Mouse (Mus musculus): Measurements from ENCODE around the gene Insc. TPM values are rescaled to one million over a fixed set of nuclear protein-coding genes. Genes with fewer than 3 reads are reported as not detected.

The Insc gene
- total and polyA plus RNA-seq, 3 experiments = not detected

DNA sequence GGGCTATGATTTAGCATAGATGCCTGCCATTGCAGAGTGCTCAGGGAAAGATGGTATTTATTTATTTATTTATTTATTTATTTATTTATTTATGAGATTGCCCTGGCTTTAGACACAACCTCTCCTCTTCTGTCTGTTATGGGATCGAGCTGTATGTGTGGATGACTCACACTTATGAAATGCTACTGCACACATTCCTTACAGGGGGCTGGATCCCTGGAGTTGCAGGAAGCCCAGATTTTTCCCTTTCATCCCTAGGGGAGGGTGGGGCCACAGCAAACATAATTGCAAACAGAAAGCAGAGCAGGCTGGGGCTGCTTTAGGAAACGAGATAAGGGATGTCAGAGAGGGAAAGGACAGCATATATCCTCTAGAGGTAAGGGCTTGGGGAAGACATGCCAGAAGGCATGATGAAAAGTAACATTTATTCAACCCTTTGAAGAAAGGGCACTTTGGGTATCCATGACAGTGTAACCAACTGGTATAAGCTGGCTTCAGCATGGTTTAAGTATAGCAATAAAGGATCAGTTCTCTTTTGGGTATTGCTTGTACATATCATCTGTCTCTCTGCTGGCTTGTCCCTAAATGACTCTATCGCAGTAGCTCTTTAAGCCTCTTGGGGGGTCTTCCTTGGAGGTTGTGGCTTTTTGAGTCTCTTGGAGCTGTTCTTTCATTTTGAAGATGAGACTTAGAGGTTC is 130.0 kb downstream of the Insc start:
- Histone ChIP-seq H3K4me1 (ENCODE audit: control insufficient read depth in 1 of 2, insufficient read depth in 2 of 2, low read length in 2 of 2) (no peaks in the 10 kb centered on the region), H3K27ac (ENCODE audit: control insufficient read depth, low read depth, low read length) (no peak overlapping the region), H3K79me2 (ENCODE audit: control insufficient read depth, insufficient read depth, low read length, poor library complexity) (no peaks in the 10 kb centered on the region), H3K36me3 (ENCODE audit: control insufficient read depth in 1 of 2, insufficient read depth in 2 of 2, low read length in 2 of 2) (no peaks in the 10 kb centered on the region), H3K9me3 (replicated peaks; ENCODE audit: insufficient read depth, low read length) (no peaks in the 10 kb centered on the region), H3K27me3 (ENCODE audit: control insufficient read depth in 1 of 2, insufficient read depth in 2 of 2, low read length in 2 of 2) (no peaks in the 10 kb centered on the region), H3K4me3 (ENCODE audit: control insufficient read depth in 1 of 2, insufficient read depth in 1 of 2, low read depth in 2 of 2, low read length in 2 of 2) (no peak overlapping the region), H3K9ac (ENCODE audit: control insufficient read depth, low read depth, low read length, poor library complexity, severe bottlenecking) (no peak overlapping the region)
- DNase-seq (ENCODE audit: low read depth, low spot score) = no peak
- TF ChIP-seq MAZ (IDR thresholded peaks at IDR 0.05; ENCODE audit: low read depth, low read length) = no peak
- no peak for TF ChIP-seq NRF1 (IDR thresholded peaks at IDR 0.05; ENCODE audit: insufficient read depth, low read depth, low read length, poor library complexity, severe bottlenecking)
- no peak for TF ChIP-seq GABPA (IDR thresholded peaks at IDR 0.05; ENCODE audit: low read depth, low read length)
- TF ChIP-seq CTCF (IDR thresholded peaks at IDR 0.05 in 2 of 3, conservative IDR thresholded peaks at IDR 0.05 in 1 of 3; ENCODE audit: control insufficient read depth in 1 of 3, insufficient read depth in 1 of 3, low read depth in 2 of 3, low read length in 3 of 3, poor library complexity in 1 of 3, severe bottlenecking in 1 of 3) = no peak
- TF ChIP-seq ZC3H11A (IDR thresholded peaks at IDR 0.05; ENCODE audit: low read depth, low read length) = no peak
- no peak for TF ChIP-seq TCF12 (IDR thresholded peaks at IDR 0.05; ENCODE audit: low read depth, low read length)

DNA sequence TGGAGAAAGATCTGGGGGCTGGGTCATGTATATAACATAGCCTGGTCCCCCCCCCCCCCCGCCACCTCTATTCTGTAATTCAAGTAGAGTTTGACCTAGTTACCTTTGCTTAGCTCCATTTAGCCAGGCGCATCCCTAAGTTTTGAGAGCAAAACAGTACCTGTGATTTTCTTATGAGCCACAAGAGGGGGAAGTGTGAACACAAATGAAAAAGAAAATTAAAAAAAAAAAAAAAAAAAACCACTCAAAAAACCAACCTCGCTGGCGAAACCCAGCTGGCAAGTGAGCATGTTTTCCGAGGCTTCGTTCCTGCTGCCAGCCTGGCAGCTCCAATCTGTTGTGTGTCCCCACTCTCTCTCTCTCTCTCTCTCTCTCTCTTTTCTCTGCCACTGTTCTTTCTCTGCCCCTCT is 130.5 kb downstream of the Insc start:
- no peak for DNase-seq (ENCODE audit: low read depth, low spot score)
- H3K27ac ChIP-seq (ENCODE audit: control insufficient read depth, low read depth, low read length) = no peak overlapping the region
- no peak overlapping the region for H3K4me3 ChIP-seq (ENCODE audit: control insufficient read depth in 1 of 2, insufficient read depth in 1 of 2, low read depth in 2 of 2, low read length in 2 of 2)
- no peaks in the 10 kb centered on the region for H3K79me2 ChIP-seq (ENCODE audit: control insufficient read depth, insufficient read depth, low read length, poor library complexity)
- no peaks in the 10 kb centered on the region for H3K36me3 ChIP-seq (ENCODE audit: control insufficient read depth in 1 of 2, insufficient read depth in 2 of 2, low read length in 2 of 2)
- no peaks in the 10 kb centered on the region for H3K27me3 ChIP-seq (ENCODE audit: control insufficient read depth in 1 of 2, insufficient read depth in 2 of 2, low read length in 2 of 2)
- no peaks in the 10 kb centered on the region for H3K4me1 ChIP-seq (ENCODE audit: control insufficient read depth in 1 of 2, insufficient read depth in 2 of 2, low read length in 2 of 2)
- TF ChIP-seq UBTF (IDR thresholded peaks at IDR 0.05; ENCODE audit: borderline replicate concordance, insufficient read depth, low read depth, low read length) (no peak), ZKSCAN1 (IDR thresholded peaks at IDR 0.05; ENCODE audit: low read depth, low read length) (no peak), POLR2AphosphoS2 (IDR thresholded peaks at IDR 0.05; ENCODE audit: low read length) (no peak), BHLHE40 (IDR thresholded peaks at IDR 0.05; ENCODE audit: borderline replicate concordance, low read depth, low read length) (no peak), GATA1 (IDR thresholded peaks at IDR 0.05; ENCODE audit: low read depth, low read length) (no peak), E2F4 (IDR thresholded peaks at IDR 0.05; ENCODE audit: borderline replicate concordance, low read depth, low read length) (no peak), KAT2A (conservative IDR thresholded peaks at IDR 0.05; ENCODE audit: low read depth, low read length) (no peak), ZNF384 (IDR thresholded peaks at IDR 0.05; ENCODE audit: low read depth, low read length) (0 out of 2 replicates have a peak, but pooled peaks have one; percentile 40), CTCF (IDR thresholded peaks at IDR 0.05 in 2 of 3, conservative IDR thresholded peaks at IDR 0.05 in 1 of 3; ENCODE audit: control insufficient read depth in 1 of 3, insufficient read depth in 1 of 3, low read depth in 2 of 3, low read length in 3 of 3, poor library complexity in 1 of 3, severe bottlenecking in 1 of 3) (no peak)
- no peaks in the 10 kb centered on the region for H3K9me3 ChIP-seq (replicated peaks; ENCODE audit: insufficient read depth, low read length)
- no peak overlapping the region for H3K9ac ChIP-seq (ENCODE audit: control insufficient read depth, low read depth, low read length, poor library complexity, severe bottlenecking)
